Mouse (Mus musculus) megakaryocyte, embryonic 14.5 days (primary cell): ENCODE data around the gene Socs2. TPM values are rescaled to one million over a fixed set of nuclear protein-coding genes. Genes with fewer than 3 reads are reported as not detected.

Source experiments
- H3K27me3 ChIP-seq: replicated peaks from 2 replicates; pipeline ENCODE3; 2012; ENCODE audit warnings: inconsistent platforms
- H3K36me3 ChIP-seq: replicated peaks from 2 replicates; pipeline ENCODE3; 2012; ENCODE audit warnings: low read length, inconsistent platforms, mixed read lengths
- H3K4me1 ChIP-seq: 2 replicates; pipeline ENCODE4 v1.6.1; 2012; ENCODE audit warnings: inconsistent platforms
- H3K4me3 ChIP-seq: replicated peaks from 2 replicates; pipeline ENCODE3; 2012; ENCODE audit warnings: moderate library complexity, mild to moderate bottlenecking, inconsistent platforms
- H3K9me3 ChIP-seq: 2 replicates; pipeline ENCODE4 v1.6.1; 2012; ENCODE audit warnings: inconsistent platforms
- FLI1 ChIP-seq: IDR thresholded peaks from 2 replicates; pipeline ENCODE4 v1.6.1; 2012; ENCODE audit warnings: low read length, inconsistent platforms, mixed read lengths
- GATA1 ChIP-seq: IDR thresholded peaks from 3 replicates; pipeline ENCODE4 v1.6.1; 2012; ENCODE audit warnings: mixed read lengths, low read length, inconsistent platforms, borderline replicate concordance
- polyA plus RNA-seq: library from polyadenylated mRNA; stranded (reverse); fragments of >175 nt; gene quantifications from 2 replicates; pipeline ENCODE4 v1.2.3, GENCODE M21; 2012; ENCODE audit warnings: low replicate concordance; ENCODE audit not compliant: insufficient read depth

Gene Socs2
- polyA plus RNA-seq, 1 experiment, result 34.4 TPM

DNA sequence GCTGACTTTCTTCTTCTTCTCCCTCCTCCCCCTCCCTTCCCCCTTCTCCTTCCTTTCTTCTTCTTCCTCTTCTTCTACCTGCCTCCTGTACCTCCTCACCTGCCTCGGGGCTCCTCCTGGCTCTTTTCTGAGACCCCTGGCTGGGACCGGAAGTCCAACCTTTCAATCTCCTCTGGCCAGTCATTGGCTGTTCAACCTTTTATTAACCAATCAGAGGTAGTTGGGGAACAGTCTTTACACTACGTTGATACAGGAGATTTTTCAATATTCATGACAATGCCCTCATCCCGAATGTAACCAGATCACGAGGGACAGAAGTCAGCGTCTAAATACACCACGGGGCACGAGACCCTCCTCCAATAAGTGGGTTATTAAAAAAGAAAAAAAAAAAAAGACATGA, 32.5 kb downstream of the Socs2 start:
- H3K4me3 ChIP-seq, result no peak overlapping the region
- peaks cover 10% of the 10 kb centered on the region for H3K4me1 ChIP-seq
- peaks cover 4% of the 10 kb centered on the region for H3K27me3 ChIP-seq
- TF ChIP-seq FLI1 (no peak), GATA1 (no peak)
- H3K36me3 ChIP-seq, result peaks cover 3% of the 10 kb centered on the region
- H3K9me3 ChIP-seq, result peaks cover 31% of the 10 kb centered on the region

DNA sequence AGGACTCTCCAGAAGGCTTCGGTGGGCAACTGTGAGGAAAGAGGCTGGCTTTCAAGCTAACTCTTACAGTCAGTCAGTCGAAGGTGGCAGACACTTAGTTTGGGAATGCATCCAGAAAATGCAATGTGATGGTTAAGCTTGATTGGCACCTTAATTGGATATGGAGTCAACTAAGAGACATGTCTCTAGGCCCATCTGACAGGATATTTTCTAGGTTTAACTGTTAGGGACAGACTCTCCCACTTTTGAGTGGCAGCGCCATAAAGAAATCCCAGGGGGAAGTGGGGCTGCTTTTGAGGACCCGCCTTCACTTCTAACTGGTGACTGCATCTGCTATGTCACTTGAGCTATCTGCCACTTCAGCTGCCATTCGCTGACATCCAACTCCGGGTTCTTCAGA, 43.6 kb downstream of the Socs2 start:
- Histone ChIP-seq H3K36me3 (no peaks in the 10 kb centered on the region), H3K27me3 (no peaks in the 10 kb centered on the region), H3K9me3 (peaks cover 14% of the 10 kb centered on the region), H3K4me3 (no peak overlapping the region), H3K4me1 (peaks cover 7% of the 10 kb centered on the region)
- no peak for TF ChIP-seq FLI1
- TF ChIP-seq GATA1, result no peak

DNA sequence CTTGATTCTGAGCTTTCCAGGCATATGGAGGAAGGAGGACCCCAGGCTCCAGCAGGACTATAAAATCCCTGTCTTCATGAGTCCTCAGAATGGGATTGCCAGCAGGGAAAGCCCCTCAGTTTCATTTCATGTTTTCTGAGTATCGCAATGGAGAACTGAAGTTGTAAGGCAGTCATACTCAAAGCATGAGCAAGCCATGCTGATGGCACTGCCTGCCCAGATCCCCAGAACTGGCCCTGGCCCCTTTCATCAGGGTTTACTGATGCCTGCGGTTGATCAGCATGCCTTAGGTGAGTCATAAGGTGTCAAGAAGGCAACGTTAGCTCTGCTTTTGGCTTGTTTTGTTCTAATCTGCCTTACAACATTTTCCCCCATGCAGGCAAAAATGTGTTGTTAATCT, 45.0 kb downstream of the Socs2 start:
- H3K36me3 ChIP-seq, result no peaks in the 10 kb centered on the region
- H3K9me3 ChIP-seq, result peaks cover 3% of the 10 kb centered on the region; the same call in 1 of the 2 replicates
- H3K27me3 ChIP-seq, result no peaks in the 10 kb centered on the region
- TF ChIP-seq FLI1 (no peak), GATA1 (no peak)
- peaks cover 7% of the 10 kb centered on the region for H3K4me1 ChIP-seq
- no peak overlapping the region for H3K4me3 ChIP-seq

DNA sequence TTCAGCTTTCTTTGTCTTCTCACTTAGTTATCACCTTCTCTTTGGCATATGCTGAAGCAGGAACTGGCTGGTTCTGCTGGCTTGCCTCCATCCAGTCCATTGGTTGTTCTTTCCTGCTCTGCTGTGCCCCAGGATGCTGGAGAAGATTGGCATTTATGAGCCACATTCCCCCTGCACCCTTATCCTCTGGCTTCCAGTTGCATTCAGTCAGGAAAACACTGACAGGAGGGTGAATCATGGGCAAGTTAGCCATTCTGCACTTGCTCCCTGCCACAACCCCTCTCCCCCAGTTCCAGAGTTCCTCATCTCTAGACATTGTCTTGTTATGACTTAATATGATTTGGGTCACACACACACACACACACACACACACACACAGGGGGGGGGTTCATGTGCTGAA, 47.8 kb downstream of the Socs2 start:
- Histone ChIP-seq H3K9me3 (peaks cover 16% of the 10 kb centered on the region), H3K4me3 (no peak overlapping the region), H3K27me3 (no peaks in the 10 kb centered on the region), H3K4me1 (peaks cover 7% of the 10 kb centered on the region), H3K36me3 (no peaks in the 10 kb centered on the region)
- TF ChIP-seq GATA1 (no peak), FLI1 (no peak)

DNA sequence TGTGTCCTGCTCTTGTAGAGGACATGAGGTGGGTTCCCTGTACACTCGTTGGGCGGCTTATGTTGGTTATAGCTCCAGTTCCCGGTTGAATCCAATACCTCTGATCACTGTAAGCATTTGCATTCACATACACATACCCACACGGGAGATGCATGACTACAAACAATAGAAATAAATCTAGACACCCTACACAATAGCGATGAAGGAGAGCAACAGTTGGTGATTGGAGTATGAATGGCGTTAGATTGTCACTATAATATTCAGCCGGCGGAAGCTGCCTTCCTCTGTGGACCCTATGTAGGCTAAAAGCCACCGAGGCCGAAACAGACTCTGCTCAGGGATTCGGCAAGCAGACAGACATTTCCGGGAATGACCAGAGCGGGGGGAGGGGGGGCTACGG, 48.8 kb downstream of the Socs2 start:
- Histone ChIP-seq H3K9me3 (peaks cover 20% of the 10 kb centered on the region), H3K4me1 (peaks cover 7% of the 10 kb centered on the region), H3K36me3 (no peaks in the 10 kb centered on the region), H3K27me3 (peaks cover 2% of the 10 kb centered on the region), H3K4me3 (no peak overlapping the region)
- TF ChIP-seq FLI1 (no peak), GATA1 (no peak)

- no peak for TF ChIP-seq FLI1
- no peak for TF ChIP-seq GATA1
- Histone ChIP-seq H3K9me3 (peaks cover 20% of the 10 kb centered on the region), H3K27me3 (peaks cover 2% of the 10 kb centered on the region), H3K36me3 (no peaks in the 10 kb centered on the region), H3K4me3 (no peak overlapping the region), H3K4me1 (peaks cover 7% of the 10 kb centered on the region)
These were observed 49.3 kb downstream of the Socs2 start for GRCm38 (mm10) chr10:95367661-95368089.

DNA sequence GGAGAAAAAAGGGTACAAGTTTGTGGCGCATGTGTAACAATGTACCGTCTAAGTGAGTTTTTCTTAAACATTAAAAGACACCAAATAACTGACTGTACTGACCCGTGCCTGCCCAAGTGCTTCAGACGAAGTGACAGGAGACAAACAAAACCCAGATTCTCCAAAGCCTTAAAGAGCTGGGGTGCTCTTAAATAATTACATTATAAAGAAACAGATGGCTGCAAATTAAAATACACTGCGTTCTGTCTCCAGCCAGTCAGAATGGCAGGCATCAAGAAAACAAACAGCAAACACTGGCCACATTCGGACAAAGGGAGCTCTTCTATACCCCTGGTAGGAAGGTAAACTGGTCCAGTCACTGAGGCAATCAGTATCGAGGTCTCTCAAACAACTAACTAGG, 49.7 kb downstream of the Socs2 start:
- TF ChIP-seq FLI1 (no peak), GATA1 (no peak)
- H3K4me1 ChIP-seq, result peaks cover 7% of the 10 kb centered on the region
- H3K27me3 ChIP-seq, result peaks cover 2% of the 10 kb centered on the region
- H3K4me3 ChIP-seq, result no peak overlapping the region
- H3K9me3 ChIP-seq, result peaks cover 20% of the 10 kb centered on the region
- H3K36me3 ChIP-seq, result no peaks in the 10 kb centered on the region

DNA sequence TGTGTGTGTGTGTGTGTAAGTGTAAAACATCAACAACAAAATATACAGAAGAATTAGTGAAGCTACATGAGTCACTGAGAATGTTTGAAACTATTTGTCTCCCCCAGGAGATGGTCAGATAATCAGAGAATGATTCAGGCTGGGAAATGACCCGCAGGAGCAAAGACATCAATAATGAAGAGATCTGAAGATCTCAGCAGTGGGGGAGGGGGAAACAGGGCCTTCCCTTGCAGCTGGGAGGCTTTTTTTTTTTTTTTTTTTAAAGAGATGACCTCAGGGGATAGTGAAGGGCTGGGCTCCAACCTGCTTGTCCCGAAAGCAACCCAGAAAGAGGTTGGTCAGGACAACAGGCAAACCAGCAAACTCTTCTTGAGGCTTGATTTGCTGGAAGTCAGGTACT, 54.7 kb downstream of the Socs2 start:
- H3K9me3 ChIP-seq, result peaks cover 20% of the 10 kb centered on the region
- H3K4me1 ChIP-seq, result peaks cover 8% of the 10 kb centered on the region; the same call in 1 of the 2 replicates
- no peaks in the 10 kb centered on the region for H3K36me3 ChIP-seq
- H3K4me3 ChIP-seq, result no peak overlapping the region
- TF ChIP-seq FLI1 (no peak), GATA1 (no peak)
- peaks cover 2% of the 10 kb centered on the region for H3K27me3 ChIP-seq

GRCm38 (mm10) chr10:95361260-95361841, 55.6 kb downstream of the Socs2 start:
- Histone ChIP-seq H3K4me1 (peaks cover 8% of the 10 kb centered on the region; the same call in 1 of the 2 replicates), H3K9me3 (peaks cover 20% of the 10 kb centered on the region), H3K36me3 (no peaks in the 10 kb centered on the region), H3K4me3 (no peak overlapping the region), H3K27me3 (peaks cover 2% of the 10 kb centered on the region)
- TF ChIP-seq FLI1 (no peak), GATA1 (no peak)

GRCm38 (mm10) chr10:95360048-95360447, 56.9 kb downstream of the Socs2 start:
- Histone ChIP-seq H3K27me3 (peaks cover 7% of the 10 kb centered on the region), H3K4me1 (peaks cover 11% of the 10 kb centered on the region; the same call in 1 of the 2 replicates), H3K4me3 (no peak overlapping the region), H3K9me3 (peaks cover 14% of the 10 kb centered on the region), H3K36me3 (no peaks in the 10 kb centered on the region)
- TF ChIP-seq GATA1 (no peak), FLI1 (no peak)
